Mouse (Mus musculus): ENCODE data around the gene Ap2a1. TPM values are rescaled to one million over a fixed set of nuclear protein-coding genes. Genes with fewer than 3 reads are reported as not detected.

Ap2a1 gene
- polyA plus RNA-seq, 1 experiment = 69.9 TPM

GRCm38 (mm10) chr7:44853596-44854355 lies 75.5 kb downstream of the Ap2a1 start:
- H3K4me3 ChIP-seq (ENCODE audit: extremely low read depth, insufficient read depth, insufficient read length) = peak overlapping the region; percentile 92
- DNase-seq (ENCODE audit: low read depth in 1 of 2, low spot score in 2 of 2) = no peak
- 37% methylated on average over 26 of the region's 26 CpGs for WGBS
- peak overlapping the region; percentile 96 for H3K27ac ChIP-seq (ENCODE audit: insufficient read depth, low read length)
- TF ChIP-seq CTCF (IDR thresholded peaks at IDR 0.05; ENCODE audit: extremely low read depth, insufficient read depth, insufficient read length, insufficient replicate concordance) (no peak), POLR2A (IDR thresholded peaks at IDR 0.05; ENCODE audit: low read depth, low read length) (no peak)
- H3K4me1 ChIP-seq (ENCODE audit: control insufficient read depth, insufficient read depth, insufficient read length) = peaks cover 23% of the 10 kb centered on the region; the same call in 1 of the 2 replicates
- H3K36me3 ChIP-seq (ENCODE audit: control insufficient read depth, insufficient read depth, low read length) = no peaks in the 10 kb centered on the region
- H3K27me3 ChIP-seq (ENCODE audit: control insufficient read depth, insufficient read depth, low read length) = no peaks in the 10 kb centered on the region

- DNase-seq (ENCODE audit: low read depth in 1 of 2, low spot score in 2 of 2) = no peak
- WGBS = 97% methylated on average over 2 of the region's 2 CpGs
- TF ChIP-seq POLR2A (IDR thresholded peaks at IDR 0.05; ENCODE audit: low read depth, low read length) = no peak
- Histone ChIP-seq H3K4me1 (ENCODE audit: control insufficient read depth, insufficient read depth, insufficient read length) (peaks cover 23% of the 10 kb centered on the region; the same call in 1 of the 2 replicates), H3K4me3 (ENCODE audit: extremely low read depth, insufficient read depth, insufficient read length) (no peak overlapping the region), H3K36me3 (ENCODE audit: control insufficient read depth, insufficient read depth, low read length) (no peaks in the 10 kb centered on the region), H3K27ac (ENCODE audit: insufficient read depth, low read length) (no peak overlapping the region), H3K27me3 (ENCODE audit: control insufficient read depth, insufficient read depth, low read length) (no peaks in the 10 kb centered on the region)
These were observed 76.2 kb downstream of the Ap2a1 start for GRCm38 (mm10) chr7:44853065-44853464.

GRCm38 (mm10) chr7:44852259-44853027 lies 76.9 kb downstream of the Ap2a1 start:
- H3K27ac ChIP-seq (ENCODE audit: insufficient read depth, low read length) = no peak overlapping the region
- TF ChIP-seq POLR2A (IDR thresholded peaks at IDR 0.05; ENCODE audit: low read depth, low read length) = no peak
- TF ChIP-seq CTCF (IDR thresholded peaks at IDR 0.05; ENCODE audit: extremely low read depth, insufficient read depth, insufficient read length, insufficient replicate concordance) = no peak
- H3K4me3 ChIP-seq (ENCODE audit: extremely low read depth, insufficient read depth, insufficient read length) = no peak overlapping the region
- no peaks in the 10 kb centered on the region for H3K27me3 ChIP-seq (ENCODE audit: control insufficient read depth, insufficient read depth, low read length)
- no peaks in the 10 kb centered on the region for H3K36me3 ChIP-seq (ENCODE audit: control insufficient read depth, insufficient read depth, low read length)
- DNase-seq (ENCODE audit: low read depth in 1 of 2, low spot score in 2 of 2) = no peak
- 92% methylated on average over 36 of the region's 36 CpGs for WGBS
- H3K4me1 ChIP-seq (ENCODE audit: control insufficient read depth, insufficient read depth, insufficient read length) = peaks cover 23% of the 10 kb centered on the region; the same call in 1 of the 2 replicates

GRCm38 (mm10) chr7:44851625-44852234 lies 77.6 kb downstream of the Ap2a1 start:
- Histone ChIP-seq H3K36me3 (ENCODE audit: control insufficient read depth, insufficient read depth, low read length) (peaks cover 2% of the 10 kb centered on the region), H3K27me3 (ENCODE audit: control insufficient read depth, insufficient read depth, low read length) (no peaks in the 10 kb centered on the region), H3K4me3 (ENCODE audit: extremely low read depth, insufficient read depth, insufficient read length) (no peak overlapping the region), H3K4me1 (ENCODE audit: control insufficient read depth, insufficient read depth, insufficient read length) (peaks cover 23% of the 10 kb centered on the region; the same call in 1 of the 2 replicates), H3K27ac (ENCODE audit: insufficient read depth, low read length) (no peak overlapping the region)
- no peak for DNase-seq (ENCODE audit: low read depth in 1 of 2, low spot score in 2 of 2)
- 89% methylated on average over 12 of the region's 12 CpGs for WGBS
- TF ChIP-seq POLR2A (IDR thresholded peaks at IDR 0.05; ENCODE audit: low read depth, low read length) (no peak), CTCF (IDR thresholded peaks at IDR 0.05; ENCODE audit: extremely low read depth, insufficient read depth, insufficient read length, insufficient replicate concordance) (no peak)

GRCm38 (mm10) chr7:44850789-44851624 lies 78.3 kb downstream of the Ap2a1 start:
- 66% methylated on average over 8 of the region's 8 CpGs for WGBS
- H3K4me3 ChIP-seq (ENCODE audit: extremely low read depth, insufficient read depth, insufficient read length) = peak overlapping the region; percentile 89; the same call in 1 of the 2 replicates
- DNase-seq (ENCODE audit: low read depth in 1 of 2, low spot score in 2 of 2) = no peak
- peaks cover 5% of the 10 kb centered on the region for H3K36me3 ChIP-seq (ENCODE audit: control insufficient read depth, insufficient read depth, low read length)
- TF ChIP-seq CTCF (IDR thresholded peaks at IDR 0.05; ENCODE audit: extremely low read depth, insufficient read depth, insufficient read length, insufficient replicate concordance) (no peak), POLR2A (IDR thresholded peaks at IDR 0.05; ENCODE audit: low read depth, low read length) (no peak)
- peaks cover 19% of the 10 kb centered on the region; the same call in 1 of the 2 replicates for H3K4me1 ChIP-seq (ENCODE audit: control insufficient read depth, insufficient read depth, insufficient read length)
- no peaks in the 10 kb centered on the region for H3K27me3 ChIP-seq (ENCODE audit: control insufficient read depth, insufficient read depth, low read length)
- peak overlapping the region; percentile 96 for H3K27ac ChIP-seq (ENCODE audit: insufficient read depth, low read length)

Other genes starting within 250 kb of the Ap2a1 start
- not detected in 2 replicates for gene Izumo2, start 220.8 kb downstream of the Ap2a1 start, polyA plus RNA-seq (2012; rRNA removed)
- gene Vrk3, start 181.1 kb downstream of the Ap2a1 start, polyA plus RNA-seq (2012; rRNA removed) = 46.4 and 52.5 TPM in 2 replicates
- 0.25 and 0.27 TPM in 2 replicates for gene Zfp473, start 178.4 kb downstream of the Ap2a1 start, polyA plus RNA-seq (2012; rRNA removed)
- 43.8 and 60.5 TPM in 2 replicates for gene Nup62, start 113.4 kb downstream of the Ap2a1 start, polyA plus RNA-seq (2012; rRNA removed)
- gene Il4i1, start 113.1 kb downstream of the Ap2a1 start, polyA plus RNA-seq (2012; rRNA removed) = 175 and 251 TPM in 2 replicates
- 49.6 and 66.2 TPM in 2 replicates for gene Atf5, start 112.8 kb downstream of the Ap2a1 start, polyA plus RNA-seq (2012; rRNA removed)
- gene Akt1s1, start 80.5 kb downstream of the Ap2a1 start, polyA plus RNA-seq (2012; rRNA removed) = 67.8 and 105 TPM in 2 replicates
- 68.4 and 91.7 TPM in 2 replicates for gene Tbc1d17, start 80.4 kb downstream of the Ap2a1 start, polyA plus RNA-seq (2012; rRNA removed)
- gene Pnkp, start 72.4 kb downstream of the Ap2a1 start, polyA plus RNA-seq (2012; rRNA removed) = 67.3 and 84.9 TPM in 2 replicates
- 66.2 and 77.3 TPM in 2 replicates for gene Ptov1, start 59.7 kb downstream of the Ap2a1 start, polyA plus RNA-seq (2012; rRNA removed)
- gene Med25, start 36.8 kb downstream of the Ap2a1 start, polyA plus RNA-seq (2012; rRNA removed) = 113 and 136 TPM in 2 replicates
- gene Fuz, start 33.4 kb downstream of the Ap2a1 start, polyA plus RNA-seq (2012; rRNA removed) = 52.8 and 54.4 TPM in 2 replicates
- not detected in 2 replicates for gene Tsks, start 13.7 kb upstream of the Ap2a1 start, polyA plus RNA-seq (2012; rRNA removed)
- 4.8 and 6.1 TPM in 2 replicates for gene Cpt1c, start 45.4 kb upstream of the Ap2a1 start, polyA plus RNA-seq (2012; rRNA removed)
- 109 and 112 TPM in 2 replicates for gene Prmt1, start 57.1 kb upstream of the Ap2a1 start, polyA plus RNA-seq (2012; rRNA removed)
- 134 and 147 TPM in 2 replicates for gene Irf3, start 68.2 kb upstream of the Ap2a1 start, polyA plus RNA-seq (2012; rRNA removed)
- gene Bcl2l12, start 69.2 kb upstream of the Ap2a1 start, polyA plus RNA-seq (2012; rRNA removed) = 33.2 and 38.5 TPM in 2 replicates
- 59.0 and 65.4 TPM in 2 replicates for gene Scaf1, start 86.9 kb upstream of the Ap2a1 start, polyA plus RNA-seq (2012; rRNA removed)
- 55.1 and 65.1 TPM in 2 replicates for gene Rras, start 88.5 kb upstream of the Ap2a1 start, polyA plus RNA-seq (2012; rRNA removed)
- 16.1 TPM in 2 replicates for gene Prr12, start 123.4 kb upstream of the Ap2a1 start, polyA plus RNA-seq (2012; rRNA removed)
- 67.9 and 95.7 TPM in 2 replicates for gene Nosip, start 132.9 kb upstream of the Ap2a1 start, polyA plus RNA-seq (2012; rRNA removed)
- 19.9 and 27.6 TPM in 2 replicates for gene Prrg2, start 133.2 kb upstream of the Ap2a1 start, polyA plus RNA-seq (2012; rRNA removed)
- gene Rcn3, start 162.7 kb upstream of the Ap2a1 start, polyA plus RNA-seq (2012; rRNA removed) = 96.5 and 100 TPM in 2 replicates
- gene Fcgrt, start 174.4 kb upstream of the Ap2a1 start, polyA plus RNA-seq (2012; rRNA removed) = 64.4 and 75.4 TPM in 2 replicates
- 273 and 325 TPM in 2 replicates for gene Rps11, start 194.9 kb upstream of the Ap2a1 start, polyA plus RNA-seq (2012; rRNA removed)
- gene Rpl13a, start 199.3 kb upstream of the Ap2a1 start, polyA plus RNA-seq (2012; rRNA removed) = 1,860 and 2,797 TPM in 2 replicates
- 0.28 and 0.70 TPM in 2 replicates for gene Gm45713, start 206.7 kb upstream of the Ap2a1 start, polyA plus RNA-seq (2012; rRNA removed)
- gene Flt3l, start 206.9 kb upstream of the Ap2a1 start, polyA plus RNA-seq (2012; rRNA removed) = 183 and 197 TPM in 2 replicates
- 45.2 and 48.7 TPM in 2 replicates for gene Pih1d1, start 224.8 kb upstream of the Ap2a1 start, polyA plus RNA-seq (2012; rRNA removed)
- 93.0 and 114 TPM in 2 replicates for gene Aldh16a1, start 225.1 kb upstream of the Ap2a1 start, polyA plus RNA-seq (2012; rRNA removed)
- gene Slc17a7, start 234.5 kb upstream of the Ap2a1 start, polyA plus RNA-seq (2012; rRNA removed) = 0.05 and 0.06 TPM in 2 replicates